Mouse (Mus musculus) urinary bladder, adult 2 months (tissue): ENCODE measurements around the gene Sp7. TPM values are rescaled to one million over a fixed set of nuclear protein-coding genes. Genes with fewer than 3 reads are reported as not detected.

Experiments
- DNase-seq: peaks from one replicate; pipeline ENCODE4 v3.0.0; 2022; ENCODE audit warnings: low spot score
- polyA plus RNA-seq: library from polyadenylated mRNA; depleted of rRNA; stranded (reverse); fragments of >200 nt; gene quantifications from 2 replicates; pipeline ENCODE4 v1.2.3, GENCODE M21; 2012

Sp7 gene
- polyA plus RNA-seq, 1 experiment, result 0.21 TPM

- DNase-seq, result no peak
Measured at GRCm38 (mm10) chr15:102388942-102389341, 22.0 kb upstream of the Sp7 start.

GRCm38 (mm10) chr15:102386640-102387039 lies 19.7 kb upstream of the Sp7 start:
- no peak for DNase-seq

GRCm38 (mm10) chr15:102383671-102384070 lies 16.7 kb upstream of the Sp7 start:
- DNase-seq, result no peak

DNA sequence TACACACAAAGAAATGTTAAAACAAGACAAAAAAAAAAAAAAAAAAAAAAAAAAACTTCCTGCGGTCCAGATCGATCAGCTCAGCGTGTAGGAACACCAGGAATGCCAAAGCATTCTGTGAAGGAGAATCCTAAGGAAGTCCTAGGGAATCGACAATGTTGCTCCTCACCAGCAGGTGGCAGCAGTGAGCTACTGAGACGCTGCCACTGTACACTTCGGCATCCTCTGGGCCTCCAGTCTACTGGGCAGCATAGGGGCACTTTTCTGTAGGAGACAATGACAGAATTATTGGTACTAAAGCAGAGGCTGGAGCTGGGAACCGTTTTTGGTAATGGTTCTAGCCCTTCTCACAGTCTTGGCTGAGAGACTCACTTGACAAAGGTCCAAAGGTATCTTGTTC lies 14.6 kb upstream of the Sp7 start:
- peak; percentile 73 for DNase-seq

DNA sequence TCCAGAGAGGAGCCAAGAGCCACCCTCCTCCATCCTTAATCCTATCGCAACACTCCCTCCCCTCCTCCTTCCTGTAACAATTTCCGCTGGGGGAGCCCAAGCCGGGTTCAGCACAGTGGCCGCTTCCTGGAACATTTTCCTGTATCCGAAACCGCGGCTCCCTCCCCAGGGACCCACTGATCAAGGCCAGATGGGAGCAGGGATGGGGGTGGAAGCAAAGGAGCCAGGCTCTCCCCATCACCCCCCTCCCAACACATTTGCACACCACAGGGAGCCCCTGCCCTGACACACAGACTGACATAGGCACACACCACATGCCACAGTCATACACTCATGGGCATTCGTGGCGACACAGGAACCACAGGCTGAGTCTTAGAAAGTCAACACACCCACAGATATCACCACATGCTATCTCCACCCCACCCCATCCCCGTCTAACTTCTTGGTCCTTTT lies 10.9 kb upstream of the Sp7 start:
- DNase-seq, result no peak

GRCm38 (mm10) chr15:102377163-102377543 lies 10.2 kb upstream of the Sp7 start:
- peak; percentile 65 for DNase-seq

DNA sequence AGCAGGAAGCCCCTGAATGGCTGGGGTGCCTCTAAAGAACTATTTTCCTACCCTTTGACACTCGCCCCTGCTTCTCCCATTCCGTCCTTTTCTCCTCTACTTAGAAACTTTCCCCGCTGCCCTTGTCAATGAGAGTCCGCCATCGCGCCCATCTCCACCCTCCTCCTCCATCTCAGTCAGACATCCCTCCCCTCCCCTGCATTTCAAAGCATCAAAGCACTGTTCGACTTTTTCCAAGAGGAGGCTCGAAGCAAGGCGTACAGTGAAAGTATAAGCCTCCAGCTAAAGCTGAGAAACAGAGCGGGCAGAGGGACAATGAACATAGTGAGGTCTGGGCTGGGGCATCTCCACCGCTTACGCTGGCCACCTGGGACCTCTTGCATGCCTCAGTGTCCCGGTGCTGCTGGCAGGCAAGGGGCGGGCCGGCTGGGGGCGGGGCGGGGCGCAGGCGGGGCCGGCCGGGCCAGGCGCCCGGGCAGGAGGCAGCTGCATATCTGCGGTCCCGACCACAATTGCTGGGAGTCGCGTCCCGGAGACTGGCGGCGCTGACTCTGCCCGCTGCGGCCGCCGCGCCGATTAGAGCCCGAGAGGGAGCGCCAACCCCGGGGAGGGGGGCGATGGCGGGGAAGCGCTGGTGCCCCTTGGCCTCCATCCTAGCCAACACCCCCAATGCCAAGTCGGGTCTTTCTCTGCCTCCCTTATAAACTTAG lies 9.6 kb upstream of the Sp7 start:
- DNase-seq, result no peak

- no peak for DNase-seq
Measured at GRCm38 (mm10) chr15:102370727-102371126, 3.7 kb upstream of the Sp7 start.

DNA sequence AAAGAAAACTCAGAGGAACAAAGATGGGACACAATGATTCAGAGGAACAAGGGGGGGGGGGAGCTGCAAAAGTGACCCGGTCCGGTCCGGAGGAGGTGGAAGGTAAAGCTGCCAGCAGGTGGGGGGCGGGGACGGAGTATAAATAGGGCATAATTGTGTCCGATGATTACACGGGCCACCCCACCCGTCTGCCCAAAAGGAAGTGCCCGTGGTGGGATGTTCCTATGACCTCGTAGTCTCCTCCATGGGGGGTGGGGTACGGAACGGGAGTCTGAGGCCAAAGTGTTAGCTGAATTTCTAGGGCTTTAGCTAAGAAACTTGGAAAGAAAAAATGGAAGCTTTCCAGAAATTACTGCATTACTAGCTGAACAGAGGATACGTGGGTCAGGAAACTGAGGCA lies 3.0 kb upstream of the Sp7 start:
- DNase-seq, result no peak

DNA sequence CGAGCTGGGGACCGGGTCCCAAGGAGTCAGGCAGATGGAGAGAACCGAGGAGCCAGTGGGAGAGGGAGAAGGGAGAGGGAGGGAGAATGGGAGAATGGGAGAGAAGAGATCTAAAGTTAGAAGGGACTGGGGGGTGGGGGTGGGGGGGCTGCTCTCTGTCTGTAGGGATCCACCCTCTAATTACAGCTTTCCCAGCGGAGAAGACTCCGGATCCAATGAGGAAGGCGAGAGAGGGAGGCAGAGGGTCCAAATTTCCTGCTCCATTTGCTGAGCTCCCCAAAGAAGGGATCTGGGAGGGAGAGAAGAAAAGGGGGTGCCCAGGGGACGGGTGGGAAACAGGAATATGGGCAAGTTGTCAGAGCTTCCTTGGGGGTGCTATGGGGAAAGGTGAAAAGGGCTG lies 744 bp downstream of the Sp7 start:
- DNase-seq, result no peak

- no peak for DNase-seq
Measured at GRCm38 (mm10) chr15:102364678-102365077, 2.3 kb downstream of the Sp7 start.

GRCm38 (mm10) chr15:102362648-102363047 lies 4.3 kb downstream of the Sp7 start:
- DNase-seq, result no peak

DNA sequence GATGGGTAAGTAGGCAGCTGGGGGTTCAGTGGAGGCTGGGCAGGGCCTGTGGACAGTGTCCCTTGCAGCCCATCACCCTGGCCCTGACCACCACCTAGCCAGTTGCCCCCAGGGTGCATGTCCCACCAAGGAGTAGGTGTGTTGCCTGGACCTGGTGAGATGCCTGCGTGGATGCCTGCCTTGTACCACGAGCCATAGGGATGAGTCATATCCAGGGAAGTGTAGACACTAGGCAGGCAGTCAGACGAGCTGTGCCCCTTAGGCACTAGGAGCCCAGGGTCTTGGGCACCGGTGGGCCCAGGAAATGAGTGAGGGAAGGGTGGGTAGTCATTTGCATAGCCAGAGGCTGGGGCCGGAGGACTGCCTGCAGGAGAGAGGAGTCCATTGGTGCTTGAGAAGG lies 8.1 kb downstream of the Sp7 start:
- DNase-seq, result no peak

GRCm38 (mm10) chr15:102358126-102358525 lies 8.9 kb downstream of the Sp7 start:
- no peak for DNase-seq

GRCm38 (mm10) chr15:102356501-102357325 lies 10.3 kb downstream of the Sp7 start:
- DNase-seq, result no peak

- DNase-seq, result no peak
Measured at GRCm38 (mm10) chr15:102355871-102356441, 11.0 kb downstream of the Sp7 start.

DNA sequence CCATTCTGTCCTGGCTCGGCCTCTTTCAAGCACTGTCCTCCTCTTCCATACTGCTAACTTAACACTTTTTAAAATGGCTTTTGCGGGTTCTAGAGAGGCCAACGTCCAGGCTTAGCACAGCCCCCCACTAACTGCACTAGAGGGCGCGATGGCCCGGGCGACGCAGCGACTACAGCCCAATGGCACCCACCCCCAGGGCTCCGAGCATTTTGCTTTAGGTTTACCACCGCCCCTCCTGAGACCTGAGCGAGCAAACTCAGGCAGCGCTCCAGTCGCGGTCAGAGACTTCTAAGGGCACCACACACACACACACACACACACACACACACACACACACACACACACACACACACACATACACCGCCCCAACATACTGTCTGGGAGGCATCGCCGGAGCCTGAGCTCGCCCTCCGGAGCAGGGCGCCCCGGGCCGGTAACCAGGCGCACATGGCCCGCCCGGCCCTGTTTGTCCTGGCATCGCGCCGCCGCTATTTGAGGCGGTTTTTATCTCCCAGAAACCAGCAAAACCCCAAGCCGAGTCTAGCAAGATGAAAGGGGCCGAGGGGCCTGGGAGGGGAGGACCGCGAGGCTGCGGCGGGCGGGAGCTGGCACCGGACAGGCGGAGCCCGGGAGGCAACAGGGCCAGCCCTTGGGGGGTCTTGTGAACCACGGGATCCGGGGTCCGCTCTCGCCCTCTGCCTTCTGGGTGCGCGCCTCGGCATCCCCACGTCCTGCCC lies 11.7 kb downstream of the Sp7 start:
- DNase-seq, result no peak

DNA sequence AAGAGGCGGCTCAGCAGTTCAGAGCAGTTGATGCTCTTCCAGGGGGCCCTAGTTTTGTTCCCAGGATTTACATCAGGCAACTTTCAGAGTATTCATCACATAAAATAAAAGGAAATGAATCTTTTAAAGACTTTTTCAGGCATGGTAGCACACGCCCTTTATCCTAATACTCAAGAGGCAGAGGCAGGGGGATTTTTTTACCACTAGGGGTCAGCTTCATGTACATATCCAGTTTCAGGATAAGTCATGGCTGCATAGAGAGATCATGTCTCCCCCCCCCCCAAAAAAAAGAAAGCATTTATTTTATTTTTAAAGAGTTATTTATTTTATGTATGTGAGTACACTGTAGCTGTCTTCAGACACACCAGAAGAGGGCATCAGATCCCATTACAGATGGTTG lies 13.0 kb downstream of the Sp7 start:
- DNase-seq, result no peak

DNA sequence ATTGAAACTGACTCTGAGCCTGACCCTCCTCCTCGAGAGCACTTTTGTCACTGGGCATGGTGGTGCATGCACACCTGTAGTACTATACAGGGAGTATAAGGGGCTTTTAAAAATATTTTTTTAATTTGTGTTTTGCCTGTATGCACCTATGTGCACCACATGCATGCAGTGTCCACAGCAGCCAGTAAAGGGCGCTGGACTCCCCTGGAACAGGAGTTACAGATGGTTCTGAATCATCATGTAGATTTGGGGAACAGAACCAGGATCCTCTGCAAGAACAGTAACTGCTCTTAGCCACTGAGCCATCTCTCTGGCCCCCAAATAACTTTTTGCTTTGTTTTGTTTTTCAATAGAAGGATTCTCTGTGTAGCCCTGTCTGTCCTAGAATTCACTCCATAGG lies 14.8 kb downstream of the Sp7 start:
- DNase-seq, result no peak

DNA sequence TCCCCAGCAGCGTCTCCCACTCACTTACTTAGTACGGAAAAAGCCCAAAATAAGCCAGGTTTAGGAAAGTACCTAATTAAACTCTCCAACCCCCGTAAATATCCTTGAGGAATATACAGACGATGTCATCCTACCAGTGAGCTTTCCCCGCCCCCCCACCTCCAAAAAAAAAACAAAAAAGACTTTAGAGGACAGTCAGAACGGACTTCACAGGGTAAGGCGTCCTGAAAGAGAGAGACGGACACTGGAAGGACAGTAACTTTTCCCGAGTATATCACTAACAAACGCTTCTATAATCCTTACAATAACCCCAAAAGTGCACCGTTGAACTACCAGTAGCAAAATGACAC lies 16.1 kb downstream of the Sp7 start:
- no peak for DNase-seq

- peak; percentile 89 for DNase-seq
Measured at GRCm38 (mm10) chr15:102350138-102350941, 16.6 kb downstream of the Sp7 start, which contains the start of gene Aaas. Gene Aaas (minus strand): TSS chr15:102350771.
